Mouse (Mus musculus) midbrain, embryonic 16.5 days (tissue): ENCODE data around the gene Nos3. TPM values are rescaled to one million over a fixed set of nuclear protein-coding genes. Genes with fewer than 3 reads are reported as not detected.

Source experiments
- ATAC-seq: fragments of 200-750 bp; cut with Nextera tagmentation; 2 replicates; pipeline ENCODE4 v1.8.0; 2017; ENCODE audit warnings: moderate TSS enrichment
- H3K27ac ChIP-seq: fragments of 300-500 bp; sonication (generic); 2 replicates; pipeline ENCODE4 v1.5.1; 2014; ENCODE audit warnings: mild to moderate bottlenecking, low read length, mixed read lengths
- H3K27me3 ChIP-seq: fragments of 300-500 bp; sonication (generic); 2 replicates; pipeline ENCODE4 v1.6.1; 2014; ENCODE audit warnings: low read depth, low read length, mixed read lengths; ENCODE audit not compliant: control insufficient read depth, insufficient read depth
- H3K36me3 ChIP-seq: fragments of 300-500 bp; sonication (generic); 2 replicates; pipeline ENCODE4 v1.6.1; 2014; ENCODE audit warnings: mild to moderate bottlenecking, low read length, moderate library complexity, mixed read lengths; ENCODE audit not compliant: control insufficient read depth, insufficient read depth
- H3K4me1 ChIP-seq: fragments of 300-500 bp; sonication (generic); 2 replicates; pipeline ENCODE4 v1.6.1; 2014; ENCODE audit warnings: mild to moderate bottlenecking, low read length, mixed read lengths; ENCODE audit not compliant: control insufficient read depth, insufficient read depth
- H3K4me2 ChIP-seq: fragments of 300-500 bp; sonication (generic); 2 replicates; pipeline ENCODE4 v1.6.1; 2014; ENCODE audit warnings: mild to moderate bottlenecking, low read length, mixed read lengths
- H3K4me3 ChIP-seq: fragments of 300-500 bp; sonication (generic); 2 replicates; pipeline ENCODE4 v1.5.1; 2014; ENCODE audit warnings: low read depth, mild to moderate bottlenecking, low read length, moderate library complexity, mixed read lengths
- H3K9ac ChIP-seq: fragments of 300-500 bp; sonication (generic); 2 replicates; pipeline ENCODE4 v1.6.1; 2014; ENCODE audit warnings: low read depth, low read length, mixed read lengths
- H3K9me3 ChIP-seq: fragments of 300-500 bp; sonication (generic); replicated peaks from 2 replicates; pipeline ENCODE4 v1.6.1; 2014; ENCODE audit warnings: mild to moderate bottlenecking, low read length, mixed read lengths; ENCODE audit not compliant: control insufficient read depth, poor library complexity, severe bottlenecking
- WGBS: fragments of 180-500 bp; shearing (Covaris S2); extraction: QIAGEN DNeasy Blood & Tissue Kit; methylation state at CpG from one replicate; pipeline ENCODE4 v1.1.7; 2014; 5-methylcytosine and 5-hydroxymethylcytosine counted together
- polyA plus RNA-seq: library from polyadenylated mRNA; unstranded; fragments of >200 nt; fragmentation: Nextera tagmentation; extraction: Ambion mirVana; gene quantifications from 2 replicates; pipeline ENCODE4 v1.2.1, GENCODE M21; 2015

Gene Nos3
- polyA plus RNA-seq, 1 experiment from 2014 or later, result 8.8 TPM

DNA sequence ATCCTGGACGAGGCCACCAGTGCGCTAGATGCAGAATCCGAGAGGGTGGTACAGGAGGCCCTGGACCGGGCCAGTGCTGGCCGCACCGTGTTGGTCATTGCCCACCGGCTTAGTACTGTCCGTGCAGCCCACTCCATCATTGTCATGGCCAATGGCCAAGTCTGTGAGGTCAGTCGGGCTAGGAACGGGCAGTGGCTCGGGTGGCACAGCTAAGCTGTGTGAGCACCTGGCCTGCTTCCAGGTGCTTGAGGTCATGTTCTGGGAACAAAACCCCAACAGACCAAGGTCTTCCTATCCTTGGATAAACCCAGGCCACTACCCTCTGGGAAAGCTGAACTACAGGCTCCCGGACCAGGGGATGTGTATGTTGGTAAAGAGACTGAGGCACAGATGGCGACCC, 44.0 kb downstream of the Nos3 start:
- H3K36me3 ChIP-seq, result peaks cover 13% of the 10 kb centered on the region
- H3K27me3 ChIP-seq, result no peaks in the 10 kb centered on the region
- no peak overlapping the region for H3K9ac ChIP-seq
- 92% methylated on average over 13 of the region's 13 CpGs for WGBS
- no peak for ATAC-seq
- no peak overlapping the region for H3K4me2 ChIP-seq
- H3K4me3 ChIP-seq, result no peak overlapping the region
- H3K9me3 ChIP-seq, result no peaks in the 10 kb centered on the region
- H3K4me1 ChIP-seq, result no peaks in the 10 kb centered on the region
- no peak overlapping the region for H3K27ac ChIP-seq

DNA sequence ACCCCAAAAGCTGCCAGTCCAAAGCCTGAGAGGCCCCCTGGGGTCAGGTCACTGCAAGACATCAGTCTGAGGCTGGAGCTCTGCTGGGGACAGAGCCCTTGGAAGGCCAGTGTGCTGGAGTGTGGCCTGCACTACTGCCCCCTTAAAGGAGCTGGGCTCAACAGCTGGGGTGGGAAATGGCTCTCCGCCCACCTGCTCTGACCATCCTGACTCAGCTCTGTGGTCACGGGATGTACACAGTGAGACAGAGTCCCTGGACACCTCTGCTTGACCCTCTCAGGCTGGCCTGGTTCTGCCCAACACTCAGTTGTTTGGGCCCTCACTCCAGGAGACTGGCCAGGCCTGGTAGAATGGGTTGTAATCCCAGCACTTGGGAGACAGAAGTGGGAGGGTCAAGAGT, 44.9 kb downstream of the Nos3 start:
- 80% methylated on average over 2 of the region's 2 CpGs for WGBS
- Histone ChIP-seq H3K4me1 (no peaks in the 10 kb centered on the region), H3K36me3 (0 out of 2 replicates have a peak, but pooled peaks cover 8% of the 10 kb centered on the region), H3K27me3 (no peaks in the 10 kb centered on the region), H3K9me3 (no peaks in the 10 kb centered on the region), H3K4me3 (no peak overlapping the region), H3K27ac (no peak overlapping the region), H3K4me2 (no peak overlapping the region), H3K9ac (no peak overlapping the region)
- no peak for ATAC-seq

DNA sequence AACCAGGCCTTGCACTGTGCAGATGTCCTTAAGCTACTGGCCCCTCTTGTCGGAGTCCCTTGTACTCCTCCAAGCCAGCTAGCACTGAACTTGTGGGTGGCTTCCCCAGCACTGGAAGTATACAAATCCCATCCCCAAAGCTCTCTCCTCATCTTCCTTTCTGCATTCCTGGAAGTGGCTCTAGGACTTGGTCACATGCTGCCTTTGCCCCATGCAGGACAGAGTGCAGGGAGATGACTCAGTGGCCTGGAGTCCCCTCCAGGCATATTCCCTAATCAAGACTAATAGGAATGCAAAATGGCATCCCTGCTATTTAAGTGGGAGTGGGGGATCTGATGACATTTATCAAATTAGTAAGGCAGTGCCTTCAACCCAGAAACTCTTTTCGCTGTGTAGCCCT, 47.5 kb downstream of the Nos3 start:
- Histone ChIP-seq H3K4me1 (peaks cover 8% of the 10 kb centered on the region), H3K36me3 (0 out of 2 replicates have a peak, but pooled peaks cover 2% of the 10 kb centered on the region), H3K4me3 (no peak overlapping the region), H3K4me2 (no peak overlapping the region), H3K9ac (no peak overlapping the region), H3K27me3 (no peaks in the 10 kb centered on the region), H3K9me3 (no peaks in the 10 kb centered on the region), H3K27ac (no peak overlapping the region)
- WGBS, result 95% methylated on average over 2 of the region's 2 CpGs
- no peak for ATAC-seq

- no peak within 1 kb of the TSS for H3K4me2 ChIP-seq
- whole genome bisulfite sequencing, result 46% methylated on average over 11 of the region's 11 CpGs
- H3K36me3 ChIP-seq, result no peaks in the 10 kb centered on the region
- no peaks in the 10 kb centered on the region for H3K27me3 ChIP-seq
- no peaks in the 10 kb centered on the region for H3K9me3 ChIP-seq
- H3K4me1 ChIP-seq, result peaks cover 8% of the 10 kb centered on the region
- H3K9ac ChIP-seq, result no peak within 1 kb of the TSS
- no peak for ATAC-seq
- no peak within 1 kb of the TSS for H3K4me3 ChIP-seq
- no peak within 1 kb of the TSS for H3K27ac ChIP-seq
Measured at GRCm38 (mm10) chr5:24413042-24413693, 48.6 kb downstream of the Nos3 start, which contains the start of gene Asic3. TSS of gene Asic3 (plus strand) at chr5:24413392.

DNA sequence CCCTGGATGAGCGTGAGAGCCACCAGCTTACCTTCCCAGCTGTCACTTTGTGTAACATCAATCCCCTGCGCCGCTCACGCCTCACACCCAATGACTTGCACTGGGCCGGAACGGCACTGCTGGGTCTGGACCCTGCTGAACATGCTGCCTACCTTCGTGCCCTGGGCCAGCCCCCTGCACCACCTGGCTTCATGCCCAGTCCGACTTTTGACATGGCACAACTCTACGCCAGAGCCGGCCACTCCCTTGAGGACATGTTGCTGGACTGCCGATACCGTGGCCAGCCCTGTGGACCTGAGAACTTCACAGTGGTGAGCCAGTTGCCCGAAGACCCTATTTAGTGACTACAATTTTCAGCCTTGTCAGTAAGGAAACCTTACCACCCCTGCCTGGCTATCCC, 49.3 kb downstream of the Nos3 start:
- peaks cover 8% of the 10 kb centered on the region for H3K4me1 ChIP-seq
- H3K4me3 ChIP-seq, result no peak overlapping the region
- no peaks in the 10 kb centered on the region for H3K9me3 ChIP-seq
- 85% methylated on average over 13 of the region's 13 CpGs for WGBS
- no peak overlapping the region for H3K27ac ChIP-seq
- peaks cover 4% of the 10 kb centered on the region; the same call in 1 of the 2 replicates for H3K36me3 ChIP-seq
- H3K9ac ChIP-seq, result no peak overlapping the region
- no peak for ATAC-seq
- no peaks in the 10 kb centered on the region for H3K27me3 ChIP-seq
- no peak overlapping the region for H3K4me2 ChIP-seq

GRCm38 (mm10) chr5:24416222-24416736, 51.7 kb downstream of the Nos3 start:
- no peak overlapping the region for H3K27ac ChIP-seq
- H3K27me3 ChIP-seq, result no peaks in the 10 kb centered on the region
- H3K4me1 ChIP-seq, result peaks cover 8% of the 10 kb centered on the region
- H3K9ac ChIP-seq, result peak overlapping the region; percentile 41; the same call in 1 of the 2 replicates
- ATAC-seq, result peak; percentile 57
- whole genome bisulfite sequencing, result 6% methylated on average over 21 of the region's 21 CpGs
- no peak overlapping the region for H3K4me3 ChIP-seq
- peak overlapping the region; percentile 36; the same call in 1 of the 2 replicates for H3K4me2 ChIP-seq
- peaks cover 18% of the 10 kb centered on the region; the same call in 1 of the 2 replicates for H3K36me3 ChIP-seq
- no peaks in the 10 kb centered on the region for H3K9me3 ChIP-seq

GRCm38 (mm10) chr5:24417587-24417986, 53.0 kb downstream of the Nos3 start:
- ATAC-seq, result no peak
- WGBS, result 90% methylated on average over 10 of the region's 10 CpGs

GRCm38 (mm10) chr5:24420381-24420780, 55.8 kb downstream of the Nos3 start:
- WGBS, result 94% methylated on average over 9 of the region's 9 CpGs
- H3K36me3 ChIP-seq, result peaks cover 18% of the 10 kb centered on the region; the same call in 1 of the 2 replicates

More at GRCm38 (mm10) chr5:24417587-24417986, 53.0 kb downstream of the Nos3 start:
- Histone ChIP-seq H3K27ac (no peak overlapping the region), H3K4me2 (no peak overlapping the region), H3K4me3 (no peak overlapping the region), H3K9ac (no peak overlapping the region), H3K4me1 (peaks cover 15% of the 10 kb centered on the region), H3K9me3 (no peaks in the 10 kb centered on the region), H3K27me3 (no peaks in the 10 kb centered on the region), H3K36me3 (peaks cover 18% of the 10 kb centered on the region; the same call in 1 of the 2 replicates)

More at GRCm38 (mm10) chr5:24420381-24420780, 55.8 kb downstream of the Nos3 start:
- Histone ChIP-seq H3K4me2 (no peak overlapping the region), H3K27ac (no peak overlapping the region), H3K9me3 (no peaks in the 10 kb centered on the region), H3K4me3 (no peak overlapping the region), H3K27me3 (no peaks in the 10 kb centered on the region), H3K9ac (no peak overlapping the region), H3K4me1 (peaks cover 29% of the 10 kb centered on the region)
- no peak for ATAC-seq
